Mouse (Mus musculus) testis, adult 2 months (tissue): ENCODE data around the gene Megf9.

Source experiments
- CTCF ChIP-seq: fragments of 200-500 bp; IDR thresholded peaks from 2 replicates; pipeline ENCODE4 v1.5.1; 2012; ENCODE audit warnings: low read depth, mild to moderate bottlenecking, inconsistent platforms, low read length, moderate library complexity; ENCODE audit not compliant: control insufficient read depth, insufficient read depth, insufficient replicate concordance
- POLR2A ChIP-seq: fragments of 200-500 bp; IDR thresholded peaks from 2 replicates; pipeline ENCODE4 v1.6.1; 2012; ENCODE audit warnings: low read depth, mild to moderate bottlenecking, inconsistent platforms, low read length, moderate library complexity; ENCODE audit not compliant: control insufficient read depth

GRCm38 (mm10) chr4:70399074-70399473 is 135.7 kb downstream of the Megf9 start:
- TF ChIP-seq CTCF: no peak
- no peak for TF ChIP-seq POLR2A
